Mouse (Mus musculus) right cerebral cortex, postnatal 10 days (tissue): ENCODE data around the gene Tekt5.

Experiments
- DNase-seq, 2 experiments: peaks; one replicate each; pipeline ENCODE4 v3.0.0; 2021; ENCODE audit warnings: low spot score in 2 of 2

The Tekt5 gene

GRCm38 (mm10) chr16:10379531-10379930 is 15.8 kb downstream of the Tekt5 start:
- DNase-seq = peak in 1 of 2 experiments; percentile 57

- no peak for DNase-seq
These were observed 18.0 kb downstream of the Tekt5 start for GRCm38 (mm10) chr16:10377286-10377685.

- DNase-seq = peak; percentile 67 to 72
These were observed 20.9 kb downstream of the Tekt5 start for GRCm38 (mm10) chr16:10374254-10375011.

- no peak for DNase-seq
These were observed 22.9 kb downstream of the Tekt5 start for GRCm38 (mm10) chr16:10372372-10372771.

GRCm38 (mm10) chr16:10369996-10370395 is 25.3 kb downstream of the Tekt5 start:
- no peak for DNase-seq

GRCm38 (mm10) chr16:10369468-10369934 is 25.8 kb downstream of the Tekt5 start:
- DNase-seq = peak; percentile 62 to 73

GRCm38 (mm10) chr16:10366240-10367217 is 28.8 kb downstream of the Tekt5 start:
- DNase-seq = peak; percentile 81 to 85

GRCm38 (mm10) chr16:10365796-10366195 is 29.5 kb downstream of the Tekt5 start:
- no peak for DNase-seq

- DNase-seq = no peak
These were observed 32.2 kb downstream of the Tekt5 start for GRCm38 (mm10) chr16:10363061-10363460.

- no peak for DNase-seq
These were observed 36.0 kb downstream of the Tekt5 start for GRCm38 (mm10) chr16:10359241-10359640.

- no peak for DNase-seq
These were observed 37.0 kb downstream of the Tekt5 start for GRCm38 (mm10) chr16:10358010-10358934.

GRCm38 (mm10) chr16:10355004-10355403 is 40.3 kb downstream of the Tekt5 start:
- peak; percentile 80 to 86 for DNase-seq

GRCm38 (mm10) chr16:10351050-10351636 is 44.1 kb downstream of the Tekt5 start:
- DNase-seq = no peak

GRCm38 (mm10) chr16:10349876-10350275 is 45.4 kb downstream of the Tekt5 start:
- no peak for DNase-seq

GRCm38 (mm10) chr16:10349436-10349835 is 45.9 kb downstream of the Tekt5 start:
- DNase-seq = no peak

GRCm38 (mm10) chr16:10347551-10347950 is 47.7 kb downstream of the Tekt5 start:
- DNase-seq = peak in 1 of 2 experiments; percentile 45

- DNase-seq = no peak
These were observed 54.2 kb downstream of the Tekt5 start for GRCm38 (mm10) chr16:10341110-10341509.

- no peak for DNase-seq
These were observed 55.4 kb downstream of the Tekt5 start for GRCm38 (mm10) chr16:10339930-10340329.

GRCm38 (mm10) chr16:10338601-10339000 is 56.7 kb downstream of the Tekt5 start:
- DNase-seq = peak in 1 of 2 experiments; percentile 40

- DNase-seq = no peak
These were observed 57.7 kb downstream of the Tekt5 start for GRCm38 (mm10) chr16:10337422-10338197.
